Mouse (Mus musculus): ENCODE measurements at regions not wholly inside any gene's neighbourhood (a gene's known extent, or its start where the extent isn't known, plus 50 kb on each side); places are given as distances from the start of the nearest gene placed in this dataset.

GRCm38 (mm10) chr6:84473171-84473570 lies 120.5 kb downstream of the Cyp26b1 start:
- TF ChIP-seq POLR2A (IDR thresholded peaks at IDR 0.05; ENCODE audit: borderline replicate concordance, extremely low read depth, insufficient read depth, insufficient read length, poor library complexity, severe bottlenecking) = no peak
- TF ChIP-seq CTCF (IDR thresholded peaks at IDR 0.05; ENCODE audit: borderline replicate concordance, extremely low read depth, insufficient read depth, insufficient read length) = no peak
